Mouse (Mus musculus) kidney, adult 2 months (tissue): ENCODE data around the gene Fbxl2. TPM values are rescaled to one million over a fixed set of nuclear protein-coding genes. Genes with fewer than 3 reads are reported as not detected.
A peak's percentile ranks its signal among the peaks of the same experiment; 100 is the strongest.

Experiments
- DNase-seq: peaks from one replicate; pipeline ENCODE4 v3.0.0; 2021
- H3K27ac ChIP-seq: fragments of 200-500 bp; 2 replicates; pipeline ENCODE4 v1.5.1; 2012; ENCODE audit warnings: low read depth, low read length, control low read depth, inconsistent platforms; ENCODE audit not compliant: insufficient read depth
- H3K27me3 ChIP-seq: fragments of 200-500 bp; replicated peaks from 2 replicates; pipeline ENCODE4 v1.6.1; 2012; ENCODE audit warnings: mild to moderate bottlenecking, moderate library complexity, low read length, inconsistent platforms; ENCODE audit not compliant: control insufficient read depth, insufficient read depth
- H3K36me3 ChIP-seq: fragments of 200-500 bp; 2 replicates; pipeline ENCODE4 v1.6.1; 2012; ENCODE audit warnings: mild to moderate bottlenecking, moderate library complexity, low read length, inconsistent platforms; ENCODE audit not compliant: control insufficient read depth, insufficient read depth
- H3K4me1 ChIP-seq: fragments of 200-500 bp; 2 replicates; pipeline ENCODE4 v1.6.1; 2011; ENCODE audit warnings: low read length; ENCODE audit not compliant: control insufficient read depth, insufficient read depth
- H3K4me3 ChIP-seq: fragments of 200-500 bp; 2 replicates; pipeline ENCODE4 v1.5.1; 2011; ENCODE audit warnings: mild to moderate bottlenecking, low read depth, low read length, control low read depth; ENCODE audit not compliant: insufficient read depth
- CTCF ChIP-seq: fragments of 200-500 bp; conservative IDR thresholded peaks from 2 replicates; pipeline ENCODE4 v1.5.1; 2011; ENCODE audit warnings: low read depth, mild to moderate bottlenecking, control low read depth, low read length, moderate library complexity, mixed read lengths; ENCODE audit not compliant: insufficient read depth, insufficient read length
- POLR2A ChIP-seq: fragments of 200-500 bp; IDR thresholded peaks from one replicate; pipeline ENCODE4 v1.6.1; 2011; ENCODE audit warnings: low read depth, low read length, control low read depth
- WGBS: fragments of 180-500 bp; shearing (Covaris S2); methylation state at CpG from one replicate; pipeline ENCODE4 v1.1.7; 2018; 5-methylcytosine and 5-hydroxymethylcytosine counted together
- polyA plus RNA-seq: library from polyadenylated mRNA; depleted of rRNA; stranded (reverse); fragments of >200 nt; gene quantifications from 2 replicates; pipeline ENCODE4 v1.2.3, GENCODE M21; 2012

The Fbxl2 gene
- polyA plus RNA-seq, 1 experiment, result 2.8 TPM

DNA sequence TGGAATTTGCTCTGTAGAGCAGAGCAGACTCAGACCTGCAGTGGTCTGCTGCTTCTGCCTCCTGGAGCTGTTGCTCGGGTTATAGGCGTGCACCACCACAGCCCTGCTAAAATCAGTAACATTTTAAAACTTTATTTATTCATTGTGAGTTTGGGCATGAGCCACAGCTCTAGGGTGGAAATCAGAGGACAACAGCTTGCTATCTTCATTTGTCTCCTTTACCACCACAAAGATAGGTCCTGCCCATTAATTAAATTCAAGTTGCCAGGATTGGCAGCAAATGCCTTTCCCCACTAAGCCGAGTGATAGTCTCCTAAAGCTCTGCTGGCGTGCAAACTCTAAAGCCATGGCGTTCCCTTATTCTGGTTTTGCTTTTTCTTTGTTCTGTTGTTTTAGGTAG is 110.4 kb downstream of the Fbxl2 start:
- no peak for DNase-seq
- Histone ChIP-seq H3K36me3 (no peaks in the 10 kb centered on the region), H3K4me3 (no peak overlapping the region), H3K27me3 (no peaks in the 10 kb centered on the region), H3K4me1 (peaks cover 19% of the 10 kb centered on the region; the same call in 1 of the 2 replicates), H3K27ac (0 out of 2 replicates have a peak overlapping the region, but pooled peaks have one; percentile 39)
- WGBS, result 23% methylated on average over 5 of the region's 5 CpGs
- TF ChIP-seq CTCF (no peak), POLR2A (no peak)

DNA sequence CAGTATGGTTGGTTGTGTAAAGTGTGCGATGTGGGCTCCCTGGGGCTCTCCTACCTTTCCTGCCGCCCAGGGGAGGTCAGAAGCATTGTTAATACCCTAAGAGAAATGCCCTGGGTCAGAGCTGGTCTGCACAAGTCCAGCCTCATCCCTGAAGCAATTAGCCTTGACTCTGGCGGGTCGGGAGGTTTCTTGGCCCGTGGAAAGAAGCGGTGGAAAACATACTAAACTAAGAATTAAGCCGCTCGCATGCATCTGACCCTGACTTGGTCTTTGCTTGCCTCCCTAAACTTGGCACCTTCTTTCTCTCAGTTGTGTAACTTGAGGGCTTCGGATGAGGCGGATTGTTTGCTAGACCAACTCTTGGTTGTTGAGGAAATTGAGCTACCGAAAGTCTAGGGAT is 113.5 kb downstream of the Fbxl2 start:
- no peak for TF ChIP-seq POLR2A
- TF ChIP-seq CTCF, result no peak
- peak; percentile 31 for DNase-seq
- Histone ChIP-seq H3K27me3 (no peaks in the 10 kb centered on the region), H3K4me1 (peaks cover 15% of the 10 kb centered on the region; the same call in 1 of the 2 replicates), H3K27ac (peak overlapping the region; percentile 72), H3K36me3 (no peaks in the 10 kb centered on the region), H3K4me3 (peak overlapping the region; percentile 98)
- WGBS, result 6% methylated on average over 11 of the region's 11 CpGs

DNA sequence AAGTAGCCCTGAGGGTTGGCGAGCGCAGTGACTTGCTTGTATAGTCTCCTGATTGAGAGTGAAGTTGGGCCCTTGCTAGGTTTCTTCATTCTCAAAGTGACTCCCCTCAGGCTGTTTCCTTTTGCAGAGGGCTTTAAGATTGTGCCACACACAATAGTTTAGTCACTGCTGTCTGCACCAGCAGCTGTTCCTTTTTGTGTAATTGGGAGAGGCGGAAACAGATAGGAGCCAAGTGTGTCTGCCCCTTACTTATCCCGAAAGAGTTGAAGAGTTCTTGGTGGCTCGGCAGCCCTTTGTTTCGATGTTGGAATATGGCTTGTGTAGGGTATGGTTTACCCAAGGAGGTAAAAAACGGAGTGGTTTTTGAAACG is 113.9 kb downstream of the Fbxl2 start:
- DNase-seq, result peak; percentile 25
- WGBS, result 3% methylated on average over 8 of the region's 8 CpGs
- Histone ChIP-seq H3K36me3 (no peaks in the 10 kb centered on the region), H3K4me1 (peaks cover 15% of the 10 kb centered on the region; the same call in 1 of the 2 replicates), H3K4me3 (peak overlapping the region; percentile 98), H3K27ac (peak overlapping the region; percentile 72), H3K27me3 (no peaks in the 10 kb centered on the region)
- TF ChIP-seq CTCF (no peak), POLR2A (no peak)

DNA sequence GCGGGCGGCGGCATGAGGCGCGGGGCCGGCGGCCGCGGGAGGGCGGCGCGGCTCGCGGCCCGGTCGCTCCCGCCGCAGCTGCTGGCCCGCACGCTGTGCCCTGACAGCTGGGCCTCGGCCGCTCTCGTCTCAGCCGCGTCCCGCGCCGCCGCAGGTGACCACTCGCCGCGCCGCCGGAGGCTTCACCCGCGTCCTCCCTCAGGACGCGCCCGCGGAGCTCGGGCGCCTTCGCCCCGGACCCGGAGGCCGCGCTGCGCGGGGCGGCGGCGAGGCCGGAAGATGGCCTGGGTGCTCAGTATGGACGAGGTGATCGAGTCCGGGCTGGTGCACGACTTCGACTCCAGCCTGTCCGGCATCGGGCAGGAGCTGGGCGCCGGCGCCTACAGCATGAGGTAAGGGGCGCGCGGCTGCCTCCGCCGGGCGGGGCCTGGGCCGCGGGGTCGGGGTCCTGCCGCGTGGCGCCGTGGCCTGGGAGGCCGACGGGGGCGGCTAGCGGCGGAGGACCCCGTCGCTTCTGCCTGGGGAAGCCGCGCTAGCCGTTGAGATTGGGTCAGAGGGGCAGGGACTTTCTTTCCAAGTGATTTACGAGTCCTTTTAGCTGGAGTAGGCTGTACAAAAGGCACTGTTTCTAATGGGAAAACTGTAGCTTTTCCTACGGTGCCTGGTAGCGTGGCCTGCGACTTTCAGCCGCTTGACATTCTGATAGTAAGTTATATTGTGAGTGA is 114.5 kb downstream of the Fbxl2 start:
- under 1% methylated on average over 89 of the region's 91 CpGs for WGBS

DNA sequence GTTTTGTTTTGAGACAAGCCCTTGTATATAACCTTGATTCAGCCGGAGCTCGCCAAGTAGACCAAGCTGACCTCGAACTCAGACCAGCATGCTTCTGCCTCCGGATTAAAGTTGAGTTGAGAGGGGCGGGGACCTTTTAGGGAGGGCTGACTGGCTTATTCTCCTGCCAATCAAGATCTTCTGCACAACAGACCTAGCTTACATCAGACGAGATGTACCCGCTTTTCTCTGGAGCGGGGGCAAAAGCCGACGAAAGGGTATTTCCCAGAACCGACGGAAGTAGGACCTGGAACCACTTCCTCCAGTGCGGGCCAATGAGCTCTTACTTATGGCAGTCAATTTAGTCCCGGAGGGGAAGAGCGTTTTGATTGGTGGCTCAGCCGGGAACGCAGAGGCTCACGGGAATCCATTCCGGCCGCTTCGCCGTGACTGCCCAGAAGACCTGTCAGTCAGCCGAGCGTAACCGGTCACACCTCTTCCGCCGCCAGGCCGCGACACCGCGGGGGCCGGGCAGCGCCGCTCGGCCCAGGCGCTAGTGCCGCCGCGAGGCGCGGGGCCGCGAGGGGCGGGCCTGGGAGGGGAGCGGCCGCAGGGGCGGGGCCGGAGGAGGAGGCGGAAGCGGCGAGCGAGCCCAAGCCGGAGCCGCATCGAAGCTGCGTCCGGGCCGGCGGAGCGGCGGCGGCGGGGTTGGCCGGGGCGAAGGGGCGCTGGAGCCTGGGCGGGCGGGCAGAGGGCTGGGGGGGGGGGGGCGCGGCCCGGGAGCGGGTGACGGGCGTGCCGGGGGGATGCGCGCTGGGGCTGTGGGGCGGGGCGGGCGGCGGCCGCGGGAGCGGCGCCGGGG is 115.2 kb downstream of the Fbxl2 start, which contains the start of gene Ubp1:
Gene Ubp1 (plus strand): TSS at position 401 of the 841 bp plus-strand sequence.
- peak; percentile 99 for DNase-seq
- no peaks in the 10 kb centered on the region for H3K27me3 ChIP-seq
- peak within 1 kb of the TSS; percentile 93 for H3K27ac ChIP-seq
- H3K4me1 ChIP-seq, result peaks cover 13% of the 10 kb centered on the region; the same call in 1 of the 2 replicates
- TF ChIP-seq POLR2A, result no peak
- no peak for TF ChIP-seq CTCF
- H3K36me3 ChIP-seq, result no peaks in the 10 kb centered on the region
- peak within 1 kb of the TSS; percentile 98 for H3K4me3 ChIP-seq
- 2% methylated on average over 65 of the region's 86 CpGs for WGBS

More for the DNA sequence above, 114.5 kb downstream of the Fbxl2 start:
- peaks cover 15% of the 10 kb centered on the region; the same call in 1 of the 2 replicates for H3K4me1 ChIP-seq
- no peaks in the 10 kb centered on the region for H3K36me3 ChIP-seq
- H3K27me3 ChIP-seq, result no peaks in the 10 kb centered on the region
- DNase-seq, result peak; percentile 28
- peak overlapping the region; percentile 98 for H3K4me3 ChIP-seq
- TF ChIP-seq CTCF, result no peak
- no peak for TF ChIP-seq POLR2A
- H3K27ac ChIP-seq, result peak overlapping the region; percentile 72

DNA sequence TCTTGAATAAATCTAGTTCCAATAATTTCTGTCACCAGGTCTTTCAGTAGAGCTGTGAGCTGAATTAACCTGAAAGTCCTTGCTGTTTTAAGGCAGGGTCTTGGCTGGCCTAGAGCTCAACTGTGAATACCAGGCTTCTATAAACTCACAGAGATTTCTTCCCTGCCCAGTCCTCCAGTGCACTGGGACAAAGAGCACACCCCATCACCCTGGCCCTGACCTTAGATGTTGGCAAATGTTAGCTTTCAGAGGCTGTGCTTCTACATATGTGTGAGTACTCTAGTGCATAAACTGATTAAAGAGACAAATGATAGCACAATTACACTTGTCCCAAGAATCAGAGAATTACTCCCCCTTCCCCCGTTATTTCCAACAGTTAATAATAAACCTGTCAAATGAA is 116.3 kb downstream of the Fbxl2 start:
- H3K4me3 ChIP-seq, result no peak overlapping the region
- H3K36me3 ChIP-seq, result no peaks in the 10 kb centered on the region

More for the DNA sequence above, 116.3 kb downstream of the Fbxl2 start:
- DNase-seq, result no peak
- H3K4me1 ChIP-seq, result peaks cover 9% of the 10 kb centered on the region; the same call in 1 of the 2 replicates
- H3K27ac ChIP-seq, result no peak overlapping the region
- TF ChIP-seq CTCF, result no peak
- TF ChIP-seq POLR2A, result no peak
- H3K27me3 ChIP-seq, result no peaks in the 10 kb centered on the region
- 74% methylated on average over 1 of the region's 1 CpGs for WGBS
